Mouse (Mus musculus) frontal cortex, postnatal 25 days (tissue): ENCODE results near the gene Stim1.
A peak's percentile ranks its signal among the peaks of the same experiment; 100 is the strongest.

Experiments used
- DNase-seq, 2 experiments: peaks; one replicate each; pipeline ENCODE4 v3.0.0; 2022; ENCODE audit warnings: low spot score in 2 of 2

The Stim1 gene

DNA sequence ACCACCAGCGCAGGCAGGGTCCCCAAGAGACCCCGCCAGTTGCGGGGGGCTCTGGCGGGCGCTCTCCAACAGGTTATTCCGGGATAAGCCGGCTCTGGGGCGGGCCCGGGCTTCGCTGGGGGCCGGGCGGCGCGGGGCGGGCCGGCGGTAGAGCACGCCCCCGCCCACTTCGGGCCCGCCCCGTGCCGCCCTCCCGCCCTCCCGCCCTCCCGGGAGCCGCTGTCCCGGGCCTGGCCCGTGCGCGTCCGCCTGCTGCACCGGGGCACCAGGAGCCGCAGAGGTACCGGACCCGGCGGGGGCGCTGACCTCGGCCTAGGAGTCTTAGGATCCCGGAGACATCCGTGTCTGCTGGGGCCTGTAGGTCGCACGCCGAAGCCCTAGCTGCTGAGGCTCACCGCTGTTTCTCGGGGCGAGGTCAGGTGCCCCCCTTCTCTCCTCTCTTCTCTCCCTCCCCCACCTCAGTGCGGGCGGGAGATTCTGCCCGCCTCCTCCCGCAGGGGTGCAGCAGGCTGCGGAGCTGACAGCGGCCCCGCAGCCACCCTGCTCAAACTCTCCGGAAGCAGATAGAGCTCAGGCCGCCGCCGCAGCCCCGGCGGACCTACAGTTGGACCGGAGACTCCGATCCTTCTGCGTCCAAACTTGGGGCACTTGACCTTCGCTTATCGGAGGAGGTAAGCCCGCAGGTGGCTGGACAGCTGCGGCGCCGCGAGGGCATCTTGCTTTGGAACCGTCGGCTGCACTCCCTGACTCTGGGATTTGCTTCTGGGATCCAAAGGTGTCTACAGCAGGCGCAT lies at the start of gene Stim1:
Gene Stim1, plus strand, starts transcription at position 206 of the 794 bp plus-strand sequence.
- peak in 1 of 2 experiments; percentile 25 for DNase-seq

DNA sequence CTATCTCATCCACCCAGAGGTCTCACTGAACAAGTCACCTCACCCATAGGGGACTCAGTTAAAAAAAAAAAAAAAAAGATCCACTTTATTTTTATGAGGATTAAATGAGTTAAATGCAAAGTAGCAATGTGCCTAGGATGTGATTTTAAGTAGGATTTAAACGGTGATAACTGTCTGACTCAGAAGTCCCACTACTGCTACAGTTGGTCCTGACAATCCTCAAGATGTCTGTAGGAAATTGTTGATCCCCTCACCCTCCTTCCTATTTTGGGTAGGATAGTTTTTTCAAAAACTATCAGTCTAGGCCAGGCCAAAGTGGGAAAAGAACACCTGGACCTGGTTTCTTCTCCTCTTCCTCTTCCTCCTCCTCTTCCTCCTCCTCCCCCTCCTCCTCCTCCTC lies 45.7 kb upstream of the Stim1 start:
- no peak for DNase-seq

GRCm38 (mm10) chr7:102222336-102222735 lies 45.3 kb upstream of the Stim1 start:
- no peak for DNase-seq

DNA sequence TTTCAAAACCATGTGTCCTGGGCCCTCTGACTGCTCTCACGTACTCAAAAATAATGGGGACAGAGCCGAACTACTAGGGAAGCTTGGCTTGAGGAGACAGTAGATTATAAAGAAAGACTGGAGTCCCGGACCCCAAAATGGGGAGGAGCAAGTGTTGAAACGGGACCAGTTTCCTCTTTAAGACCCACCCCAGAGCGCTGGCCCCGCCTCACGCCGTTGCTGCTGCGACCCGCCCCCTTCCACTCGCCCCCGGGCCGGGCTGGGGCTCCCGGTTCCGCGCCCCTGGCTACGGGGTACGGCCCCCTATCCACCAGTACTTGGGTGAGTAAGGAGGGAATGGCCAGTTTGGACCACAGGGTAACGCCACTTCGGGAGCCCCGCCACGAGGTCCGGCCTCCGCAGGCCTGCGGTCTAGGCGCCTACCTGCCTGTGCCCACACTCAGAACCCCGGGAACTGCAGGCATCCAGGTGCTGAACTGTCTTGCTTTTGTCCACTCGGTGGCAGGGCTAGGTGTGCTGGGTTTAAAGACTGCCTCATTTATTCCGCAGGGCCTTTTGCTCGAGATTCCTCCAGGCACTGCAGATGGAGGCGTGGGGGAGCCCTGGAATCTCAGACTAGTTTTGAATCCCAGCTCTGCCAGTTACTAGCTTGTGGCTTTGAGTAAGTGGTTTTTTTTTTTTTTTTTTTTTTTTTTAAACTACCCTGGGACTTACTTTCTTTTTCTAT lies 44.6 kb upstream of the Stim1 start:
- DNase-seq = peak; percentile 42 to 55

GRCm38 (mm10) chr7:102223883-102224738 lies 43.5 kb upstream of the Stim1 start:
- DNase-seq = no peak

DNA sequence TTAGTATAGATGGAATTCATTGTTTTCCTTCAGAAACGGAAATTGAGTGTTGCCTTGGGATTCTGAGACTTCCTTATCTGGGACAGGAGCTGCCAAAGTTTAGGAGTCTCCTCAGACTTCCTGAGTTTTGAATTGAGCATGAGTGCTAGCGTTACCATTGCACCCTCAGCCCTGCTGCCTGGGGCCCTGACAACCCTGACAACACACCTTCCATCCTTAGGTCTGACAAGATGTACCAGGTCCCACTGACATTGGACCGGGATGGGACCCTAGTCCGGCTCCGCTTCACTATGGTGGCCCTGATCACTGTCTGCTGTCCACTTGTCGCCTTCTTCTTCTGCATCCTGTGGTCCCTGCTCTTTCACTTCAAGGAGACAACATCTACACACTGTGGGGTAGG lies 41.6 kb upstream of the Stim1 start:
- no peak for DNase-seq

- no peak for DNase-seq
Measured at GRCm38 (mm10) chr7:102228049-102228670, 39.4 kb upstream of the Stim1 start.

DNA sequence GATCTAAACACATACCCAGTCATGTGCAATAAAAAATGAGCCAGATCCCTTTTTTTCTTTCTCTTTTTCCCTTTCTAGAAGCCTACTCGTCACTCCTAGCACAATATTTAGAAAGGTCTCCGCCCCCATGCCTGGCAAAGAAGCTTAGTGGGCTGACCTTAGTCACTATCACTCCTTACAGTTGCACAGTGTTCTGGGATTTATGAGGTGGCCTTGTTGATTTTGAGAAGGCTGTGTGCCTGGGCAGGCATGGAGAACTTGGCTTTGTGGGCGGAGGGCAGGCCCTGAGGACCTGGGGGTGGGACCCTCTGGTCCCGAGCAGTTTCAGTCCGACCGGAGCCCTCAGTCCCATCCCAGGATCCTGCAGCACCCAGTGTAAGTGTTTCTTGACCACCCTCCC lies 37.8 kb upstream of the Stim1 start:
- no peak for DNase-seq

DNA sequence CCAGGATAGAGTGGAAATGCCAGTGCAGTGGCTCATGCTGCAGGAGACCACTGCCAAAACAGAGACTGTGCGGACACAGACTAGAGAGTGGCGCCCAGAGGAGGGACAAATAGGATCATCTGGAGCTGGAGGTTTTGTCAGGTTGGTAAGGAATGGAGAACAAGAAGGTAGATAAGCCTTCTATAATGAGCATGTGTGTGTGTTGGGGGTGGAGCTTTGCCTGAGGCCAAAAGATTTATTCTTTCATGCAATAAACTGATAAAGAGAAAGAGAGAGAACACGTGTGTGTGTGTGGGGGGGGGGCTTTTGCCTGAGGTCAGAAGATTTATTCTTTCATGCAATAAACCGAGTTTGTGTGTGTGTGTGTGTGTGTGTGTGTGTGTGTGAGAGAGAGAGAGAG lies 34.5 kb upstream of the Stim1 start:
- no peak for DNase-seq

DNA sequence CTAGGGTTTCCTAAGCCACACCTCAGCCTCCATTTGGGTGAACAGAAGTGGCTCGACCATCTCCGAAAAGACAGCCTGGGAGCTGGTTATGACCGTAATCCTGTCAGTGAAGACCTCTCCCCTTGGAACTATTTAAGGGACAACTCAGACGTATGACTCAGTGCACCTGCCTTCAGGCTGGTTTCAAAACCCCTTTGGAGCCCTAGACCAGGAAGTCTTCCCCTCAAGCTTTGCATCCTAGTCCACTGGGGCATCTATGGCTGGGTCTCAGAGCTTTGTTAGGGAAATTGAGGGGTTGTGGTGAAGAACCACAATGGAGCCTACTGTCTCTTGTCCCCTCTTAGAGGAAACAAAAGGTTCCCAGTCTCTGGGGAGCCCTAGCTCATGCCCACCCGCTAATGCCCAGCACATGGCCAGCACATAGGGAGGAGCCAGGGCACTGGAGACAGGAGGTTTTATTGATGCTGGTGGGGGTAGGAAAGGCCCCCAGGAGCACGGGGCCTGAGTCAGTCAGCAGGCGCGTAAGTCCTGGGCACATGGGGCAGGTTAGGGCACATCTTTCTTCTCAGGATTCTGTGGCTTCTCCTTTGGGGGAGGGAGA lies 28.8 kb upstream of the Stim1 start:
- no peak for DNase-seq

GRCm38 (mm10) chr7:102239591-102239990 lies 28.0 kb upstream of the Stim1 start:
- no peak for DNase-seq

- no peak for DNase-seq
Measured at GRCm38 (mm10) chr7:102242371-102242770, 25.2 kb upstream of the Stim1 start.

GRCm38 (mm10) chr7:102242917-102243316 lies 24.7 kb upstream of the Stim1 start:
- no peak for DNase-seq

- DNase-seq = no peak
Measured at GRCm38 (mm10) chr7:102243870-102244269, 23.7 kb upstream of the Stim1 start.

DNA sequence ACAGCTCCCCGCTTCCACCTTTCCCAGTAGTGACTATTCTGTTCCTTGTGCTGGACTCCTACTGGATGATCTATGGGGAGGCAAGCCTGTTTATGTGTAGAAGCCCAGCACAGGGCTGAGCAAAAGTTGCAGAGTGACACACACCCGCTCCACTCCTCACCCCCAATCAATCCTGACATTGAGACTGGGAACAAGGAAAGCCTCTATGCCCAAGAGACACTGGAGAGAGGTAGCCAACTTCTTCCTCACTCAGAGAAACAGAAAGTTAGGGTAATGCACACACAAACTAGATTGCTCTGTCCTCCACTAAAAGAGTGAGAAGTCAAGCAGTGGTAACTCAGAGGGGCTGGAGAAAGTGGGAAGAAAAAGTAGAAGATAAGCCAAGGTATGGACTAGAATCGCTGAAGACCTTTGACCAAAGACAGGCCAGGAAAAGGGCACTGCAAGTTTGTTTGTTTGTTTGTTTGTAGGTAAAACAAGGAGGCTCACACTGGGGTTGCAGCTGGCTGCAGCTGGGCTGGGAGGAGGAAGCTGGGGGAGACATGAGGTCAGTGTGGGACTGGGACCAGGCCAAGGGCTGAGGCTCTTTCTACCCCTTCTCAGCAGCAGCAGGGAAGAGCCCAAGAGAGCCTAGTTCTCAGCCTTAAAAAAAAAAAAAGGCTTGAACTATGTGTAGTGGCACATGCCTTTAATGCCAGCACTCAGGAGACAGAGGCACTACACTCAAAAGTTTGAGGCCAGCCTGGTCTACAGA lies 22.6 kb upstream of the Stim1 start:
- no peak for DNase-seq

GRCm38 (mm10) chr7:102245775-102246174 lies 21.8 kb upstream of the Stim1 start:
- no peak for DNase-seq

DNA sequence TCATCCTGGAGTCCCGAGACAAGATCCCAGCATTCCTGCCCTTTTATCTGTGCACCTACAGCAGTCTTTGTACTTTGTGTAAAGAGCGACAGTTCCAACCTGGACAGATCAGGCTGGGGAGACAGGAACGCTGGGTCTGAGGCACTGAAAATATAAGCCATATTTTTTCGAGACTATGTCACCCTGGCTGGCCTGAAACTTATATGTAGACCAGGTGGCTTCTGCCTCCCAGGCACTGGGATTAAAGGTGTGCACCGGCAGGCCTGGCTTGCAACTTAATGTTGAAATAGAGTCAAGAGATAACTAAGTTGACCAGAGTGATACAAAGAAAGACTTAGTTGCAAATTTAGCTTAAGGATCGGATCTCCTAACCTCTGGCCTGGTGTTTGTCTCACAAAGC lies 21.3 kb upstream of the Stim1 start:
- no peak for DNase-seq

- no peak for DNase-seq
Measured at GRCm38 (mm10) chr7:102246956-102247797, 20.4 kb upstream of the Stim1 start.

DNA sequence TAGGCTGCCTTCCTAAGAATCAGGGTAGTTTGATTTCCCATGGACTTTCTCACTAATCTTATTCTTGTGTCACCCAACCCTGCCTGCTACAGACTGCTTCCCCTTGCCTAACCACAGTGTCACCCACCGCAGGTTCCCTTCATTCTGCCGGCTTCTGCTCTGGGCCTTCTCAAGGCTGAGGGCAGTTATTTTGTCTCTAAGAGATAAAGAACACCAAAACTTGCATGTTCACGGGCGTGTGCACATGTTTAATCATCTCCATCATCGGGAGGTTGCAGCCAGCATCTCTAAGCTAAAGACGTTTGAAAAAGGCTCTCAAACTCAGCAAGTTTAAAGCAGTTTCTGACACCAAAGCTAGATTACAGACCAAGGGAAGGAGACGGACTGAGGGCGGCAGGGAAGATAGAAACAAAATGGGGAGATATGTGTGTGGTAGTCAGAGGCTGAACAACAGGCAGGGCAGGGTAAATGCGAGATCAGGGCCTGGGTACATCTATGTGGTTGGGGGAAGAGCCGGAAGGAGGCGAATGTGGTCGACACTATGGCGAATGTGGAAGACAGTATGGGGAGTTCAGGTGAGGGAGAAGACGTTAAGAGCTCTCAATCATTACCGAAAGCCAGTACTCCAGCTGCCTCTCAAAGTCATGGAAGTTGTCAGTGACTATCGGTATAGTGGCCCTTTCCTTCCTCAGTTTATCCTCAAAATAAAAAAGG lies 18.8 kb upstream of the Stim1 start:
- no peak for DNase-seq
